Mouse (Mus musculus): ENCODE measurements around the gene Diaph2. TPM values are rescaled to one million over a fixed set of nuclear protein-coding genes. Genes with fewer than 3 reads are reported as not detected.
"Not testable (repeated sequence)": the region's sequence is repeated elsewhere in the genome, so short reads cannot be mapped to it uniquely, and the experiment has no call there.

Gene Diaph2
- polyA plus RNA-seq, 1 experiment from 2014 or later = 1.5 TPM

GRCm38 (mm10) chrX:129776761-129777160 is 27.2 kb downstream of the Diaph2 start:
- H3K27me3 ChIP-seq (ENCODE audit: control insufficient read depth, insufficient read depth, low read depth, low read length) = no peaks in the 10 kb centered on the region
- H3K36me3 ChIP-seq (ENCODE audit: control insufficient read depth, insufficient read depth) = no peaks in the 10 kb centered on the region
- no peak overlapping the region for H3K27ac ChIP-seq (ENCODE audit: low read length)
- no peaks in the 10 kb centered on the region for H3K4me1 ChIP-seq (ENCODE audit: control insufficient read depth, low read depth, low read length)
- ATAC-seq (ENCODE audit: low read depth) = no peak
- no peaks in the 10 kb centered on the region for H3K9me3 ChIP-seq (replicated peaks; ENCODE audit: control insufficient read depth, low read length)
- no peak overlapping the region for H3K4me2 ChIP-seq (ENCODE audit: low read depth, low read length)
- WGBS (ENCODE audit: insufficient replicate concordance) = 32% methylated on average over 1 of the region's 1 CpGs
- H3K4me3 ChIP-seq (ENCODE audit: low read depth, low read length) = no peak overlapping the region
- H3K9ac ChIP-seq (ENCODE audit: low read depth, low read length) = no peak overlapping the region

- H3K9ac ChIP-seq (ENCODE audit: low read depth, low read length) = no peak overlapping the region
- WGBS (ENCODE audit: insufficient replicate concordance) = 40% methylated on average over 4 of the region's 4 CpGs
- H3K27me3 ChIP-seq (ENCODE audit: control insufficient read depth, insufficient read depth, low read depth, low read length) = no peaks in the 10 kb centered on the region
- no peaks in the 10 kb centered on the region for H3K36me3 ChIP-seq (ENCODE audit: control insufficient read depth, insufficient read depth)
- ATAC-seq (ENCODE audit: low read depth) = no peak
- H3K4me3 ChIP-seq (ENCODE audit: low read depth, low read length) = no peak overlapping the region
- no peaks in the 10 kb centered on the region for H3K9me3 ChIP-seq (replicated peaks; ENCODE audit: control insufficient read depth, low read length)
- H3K4me1 ChIP-seq (ENCODE audit: control insufficient read depth, low read depth, low read length) = no peaks in the 10 kb centered on the region
- H3K27ac ChIP-seq (ENCODE audit: low read length) = no peak overlapping the region
- H3K4me2 ChIP-seq (ENCODE audit: low read depth, low read length) = no peak overlapping the region
These were observed 27.9 kb downstream of the Diaph2 start for GRCm38 (mm10) chrX:129777404-129777962.

- Histone ChIP-seq H3K27ac (ENCODE audit: low read length) (no peak overlapping the region), H3K9ac (ENCODE audit: low read depth, low read length) (no peak overlapping the region), H3K36me3 (ENCODE audit: control insufficient read depth, insufficient read depth) (no peaks in the 10 kb centered on the region), H3K4me2 (ENCODE audit: low read depth, low read length) (no peak overlapping the region), H3K27me3 (ENCODE audit: control insufficient read depth, insufficient read depth, low read depth, low read length) (no peaks in the 10 kb centered on the region), H3K4me3 (ENCODE audit: low read depth, low read length) (no peak overlapping the region), H3K4me1 (ENCODE audit: control insufficient read depth, low read depth, low read length) (no peaks in the 10 kb centered on the region), H3K9me3 (replicated peaks; ENCODE audit: control insufficient read depth, low read length) (no peaks in the 10 kb centered on the region)
- ATAC-seq (ENCODE audit: low read depth) = no peak
- 30% methylated on average over 2 of the region's 2 CpGs for WGBS (ENCODE audit: insufficient replicate concordance)
These were observed 32.3 kb downstream of the Diaph2 start for GRCm38 (mm10) chrX:129781844-129782243.

DNA sequence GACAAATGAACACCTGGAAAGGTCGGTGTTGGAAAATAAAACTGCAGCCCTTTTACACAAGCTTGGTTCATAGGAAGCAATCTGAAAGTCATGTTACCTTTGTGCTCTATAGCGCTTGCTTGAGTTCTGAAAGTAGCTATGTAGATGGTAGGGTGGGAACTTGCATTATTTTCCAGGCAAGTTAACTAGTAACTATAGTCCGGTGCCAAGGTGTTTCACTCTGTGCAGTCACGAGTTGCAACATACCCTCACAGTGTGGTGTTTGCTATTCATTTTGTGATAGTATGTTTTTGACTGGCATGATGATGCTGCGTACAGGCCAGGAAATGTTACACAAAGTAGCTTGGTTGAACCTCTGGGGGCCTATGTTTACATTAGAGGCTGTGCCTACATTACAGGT is 34.5 kb downstream of the Diaph2 start:
- Histone ChIP-seq H3K27ac (ENCODE audit: low read length) (no peak overlapping the region), H3K4me1 (ENCODE audit: control insufficient read depth, low read depth, low read length) (no peaks in the 10 kb centered on the region), H3K36me3 (ENCODE audit: control insufficient read depth, insufficient read depth) (no peaks in the 10 kb centered on the region), H3K4me2 (ENCODE audit: low read depth, low read length) (no peak overlapping the region), H3K4me3 (ENCODE audit: low read depth, low read length) (no peak overlapping the region), H3K27me3 (ENCODE audit: control insufficient read depth, insufficient read depth, low read depth, low read length) (no peaks in the 10 kb centered on the region), H3K9ac (ENCODE audit: low read depth, low read length) (no peak overlapping the region), H3K9me3 (replicated peaks; ENCODE audit: control insufficient read depth, low read length) (no peaks in the 10 kb centered on the region)
- peak; percentile 72 for ATAC-seq (ENCODE audit: low read depth)
- WGBS (ENCODE audit: insufficient replicate concordance) = 57% methylated on average over 5 of the region's 5 CpGs

- not testable (repeated sequence) for H3K9ac ChIP-seq (ENCODE audit: low read depth, low read length); H3K27ac ChIP-seq (ENCODE audit: low read length); H3K36me3 ChIP-seq (ENCODE audit: control insufficient read depth, insufficient read depth); H3K4me1 ChIP-seq (ENCODE audit: control insufficient read depth, low read depth, low read length); H3K27me3 ChIP-seq (ENCODE audit: control insufficient read depth, insufficient read depth, low read depth, low read length); H3K9me3 ChIP-seq (replicated peaks; ENCODE audit: control insufficient read depth, low read length); H3K4me3 ChIP-seq (ENCODE audit: low read depth, low read length); H3K4me2 ChIP-seq (ENCODE audit: low read depth, low read length); ATAC-seq (ENCODE audit: low read depth)
- WGBS (ENCODE audit: insufficient replicate concordance) = 81% methylated on average over 2 of the region's 2 CpGs
These were observed 50.4 kb downstream of the Diaph2 start for GRCm38 (mm10) chrX:129799920-129800319.

GRCm38 (mm10) chrX:129831903-129832302 is 82.4 kb downstream of the Diaph2 start:
- no peak overlapping the region for H3K4me3 ChIP-seq (ENCODE audit: low read depth, low read length)
- H3K36me3 ChIP-seq (ENCODE audit: control insufficient read depth, insufficient read depth) = no peaks in the 10 kb centered on the region
- H3K4me2 ChIP-seq (ENCODE audit: low read depth, low read length) = no peak overlapping the region
- H3K4me1 ChIP-seq (ENCODE audit: control insufficient read depth, low read depth, low read length) = no peaks in the 10 kb centered on the region
- H3K27ac ChIP-seq (ENCODE audit: low read length) = no peak overlapping the region
- no peak overlapping the region for H3K9ac ChIP-seq (ENCODE audit: low read depth, low read length)
- 36% methylated on average over 2 of the region's 2 CpGs for WGBS (ENCODE audit: insufficient replicate concordance)
- no peak for ATAC-seq (ENCODE audit: low read depth)
- no peaks in the 10 kb centered on the region for H3K27me3 ChIP-seq (ENCODE audit: control insufficient read depth, insufficient read depth, low read depth, low read length)
- H3K9me3 ChIP-seq (replicated peaks; ENCODE audit: control insufficient read depth, low read length) = no peaks in the 10 kb centered on the region

DNA sequence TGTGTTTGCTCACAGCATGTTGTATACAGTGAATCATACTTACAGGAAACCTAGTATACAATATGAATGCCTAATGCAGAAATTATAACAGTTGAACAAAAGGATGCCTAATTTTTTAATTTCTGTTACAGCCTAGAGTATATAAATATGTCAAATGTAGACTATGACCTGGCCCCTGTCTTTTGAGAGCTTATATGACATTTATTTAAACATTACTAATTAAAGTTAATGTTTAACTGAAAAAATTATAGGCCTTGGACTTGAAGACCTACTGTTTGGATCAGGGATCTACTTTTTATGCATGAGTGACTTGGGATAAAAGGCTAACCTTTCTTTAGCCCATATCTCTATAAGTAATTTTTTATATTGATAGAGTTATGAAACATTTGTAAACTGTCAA is 84.3 kb downstream of the Diaph2 start:
- no peak for ATAC-seq (ENCODE audit: low read depth)
- H3K4me3 ChIP-seq (ENCODE audit: low read depth, low read length) = no peak overlapping the region
- no peaks in the 10 kb centered on the region for H3K4me1 ChIP-seq (ENCODE audit: control insufficient read depth, low read depth, low read length)
- H3K27me3 ChIP-seq (ENCODE audit: control insufficient read depth, insufficient read depth, low read depth, low read length) = no peaks in the 10 kb centered on the region
- no peak overlapping the region for H3K27ac ChIP-seq (ENCODE audit: low read length)
- no peaks in the 10 kb centered on the region for H3K36me3 ChIP-seq (ENCODE audit: control insufficient read depth, insufficient read depth)
- H3K9me3 ChIP-seq (replicated peaks; ENCODE audit: control insufficient read depth, low read length) = no peaks in the 10 kb centered on the region
- H3K9ac ChIP-seq (ENCODE audit: low read depth, low read length) = no peak overlapping the region
- H3K4me2 ChIP-seq (ENCODE audit: low read depth, low read length) = no peak overlapping the region

- Histone ChIP-seq H3K4me2 (ENCODE audit: low read depth, low read length) (no peak overlapping the region), H3K27me3 (ENCODE audit: control insufficient read depth, insufficient read depth, low read depth, low read length) (no peaks in the 10 kb centered on the region), H3K4me3 (ENCODE audit: low read depth, low read length) (no peak overlapping the region), H3K9me3 (replicated peaks; ENCODE audit: control insufficient read depth, low read length) (no peaks in the 10 kb centered on the region), H3K9ac (ENCODE audit: low read depth, low read length) (no peak overlapping the region), H3K27ac (ENCODE audit: low read length) (no peak overlapping the region), H3K36me3 (ENCODE audit: control insufficient read depth, insufficient read depth) (no peaks in the 10 kb centered on the region), H3K4me1 (ENCODE audit: control insufficient read depth, low read depth, low read length) (no peaks in the 10 kb centered on the region)
- no peak for ATAC-seq (ENCODE audit: low read depth)
- WGBS (ENCODE audit: insufficient replicate concordance) = 11% methylated on average over 3 of the region's 3 CpGs
These were observed 134.9 kb downstream of the Diaph2 start for GRCm38 (mm10) chrX:129884465-129884864.

DNA sequence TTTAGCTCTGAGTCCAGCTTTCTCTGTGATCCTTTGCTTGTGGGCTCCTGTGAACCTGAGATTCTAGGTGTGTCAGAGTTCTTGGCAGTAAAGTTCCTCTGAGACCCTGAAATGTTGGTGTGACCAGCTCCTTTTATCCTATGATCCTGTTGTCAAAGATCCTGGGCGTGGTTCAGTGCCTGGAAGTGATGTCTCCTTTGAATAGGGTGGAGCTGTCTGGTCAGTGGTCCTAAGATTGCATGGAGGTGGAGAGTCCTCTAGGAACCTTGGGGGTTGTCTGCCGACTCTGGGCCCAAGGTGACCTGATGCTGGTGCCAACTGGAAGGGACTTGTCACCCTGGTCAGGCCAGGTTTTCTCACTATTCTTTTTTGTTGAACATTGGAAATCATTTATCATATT is 176.3 kb downstream of the Diaph2 start:
- 68% methylated on average over 2 of the region's 2 CpGs for WGBS (ENCODE audit: insufficient replicate concordance)
- Histone ChIP-seq H3K27me3 (ENCODE audit: control insufficient read depth, insufficient read depth, low read depth, low read length) (no peaks in the 10 kb centered on the region), H3K27ac (ENCODE audit: low read length) (no peak overlapping the region), H3K4me2 (ENCODE audit: low read depth, low read length) (no peak overlapping the region), H3K9me3 (replicated peaks; ENCODE audit: control insufficient read depth, low read length) (no peaks in the 10 kb centered on the region), H3K9ac (ENCODE audit: low read depth, low read length) (no peak overlapping the region), H3K4me3 (ENCODE audit: low read depth, low read length) (no peak overlapping the region), H3K4me1 (ENCODE audit: control insufficient read depth, low read depth, low read length) (no peaks in the 10 kb centered on the region), H3K36me3 (ENCODE audit: control insufficient read depth, insufficient read depth) (no peaks in the 10 kb centered on the region)
- no peak for ATAC-seq (ENCODE audit: low read depth)
